Mouse (Mus musculus): Measurements from ENCODE around the gene Tmem201. TPM values are rescaled to one million over a fixed set of nuclear protein-coding genes. Genes with fewer than 3 reads are reported as not detected.
"Not testable (repeated sequence)": the region's sequence is repeated elsewhere in the genome, so short reads cannot be mapped to it uniquely, and the experiment has no call there.

The Tmem201 gene
- polyA plus RNA-seq, 1 experiment: 19.7 TPM

DNA sequence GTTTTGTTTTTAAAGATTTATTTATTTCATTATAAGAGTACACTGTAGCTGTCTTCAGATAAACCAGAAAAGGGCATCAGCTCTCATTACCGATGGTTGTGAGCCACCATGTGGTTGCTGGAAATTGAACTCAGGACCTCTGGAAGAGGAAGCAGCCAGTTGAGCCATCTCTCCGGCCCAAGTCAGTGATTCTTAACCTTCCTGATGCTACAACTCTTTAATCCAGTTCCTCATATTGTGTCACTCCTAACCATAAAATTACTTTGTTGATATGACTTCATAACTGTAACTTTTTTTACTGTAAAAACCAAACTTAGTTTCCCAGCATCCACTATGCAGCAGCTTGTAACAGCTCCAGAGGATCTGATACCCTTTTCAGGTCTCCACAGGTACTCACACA, 25.5 kb upstream of the Tmem201 start:
- H3K4me1 ChIP-seq (ENCODE audit: control insufficient read depth, insufficient read depth, insufficient read length, low read length): 0 out of 2 replicates have a peak, but pooled peaks cover under 1% of the 10 kb centered on the region
- no peak overlapping the region for H3K4me3 ChIP-seq (ENCODE audit: low read depth, low read length)
- no peaks in the 10 kb centered on the region for H3K27me3 ChIP-seq (ENCODE audit: control insufficient read depth, insufficient read depth, low read length)
- H3K36me3 ChIP-seq (ENCODE audit: control insufficient read depth, insufficient read depth, low read length): no peaks in the 10 kb centered on the region
- no peak overlapping the region for H3K27ac ChIP-seq (ENCODE audit: insufficient read depth, low read depth, low read length)
- TF ChIP-seq POLR2A (IDR thresholded peaks at IDR 0.05; ENCODE audit: low read depth, low read length) (no peak), CTCF (IDR thresholded peaks at IDR 0.05; ENCODE audit: extremely low read depth, insufficient read length, insufficient replicate concordance, low read depth, low read length) (no peak)
- WGBS: 80% methylated on average over 2 of the region's 2 CpGs

GRCm38 (mm10) chr4:149759517-149759916, 21.7 kb upstream of the Tmem201 start:
- H3K27me3 ChIP-seq (ENCODE audit: control insufficient read depth, insufficient read depth, low read length): no peaks in the 10 kb centered on the region
- H3K4me1 ChIP-seq (ENCODE audit: control insufficient read depth, insufficient read depth, insufficient read length, low read length): peaks cover 4% of the 10 kb centered on the region; the same call in 1 of the 2 replicates
- peak overlapping the region; percentile 71 for H3K27ac ChIP-seq (ENCODE audit: insufficient read depth, low read depth, low read length)
- 49% methylated on average over 5 of the region's 5 CpGs for WGBS
- no peak for TF ChIP-seq POLR2A (IDR thresholded peaks at IDR 0.05; ENCODE audit: low read depth, low read length)
- no peak for TF ChIP-seq CTCF (IDR thresholded peaks at IDR 0.05; ENCODE audit: extremely low read depth, insufficient read length, insufficient replicate concordance, low read depth, low read length)
- H3K36me3 ChIP-seq (ENCODE audit: control insufficient read depth, insufficient read depth, low read length): 0 out of 2 replicates have a peak, but pooled peaks cover 3% of the 10 kb centered on the region
- H3K4me3 ChIP-seq (ENCODE audit: low read depth, low read length): no peak overlapping the region

- peaks cover 4% of the 10 kb centered on the region; the same call in 1 of the 2 replicates for H3K4me1 ChIP-seq (ENCODE audit: control insufficient read depth, insufficient read depth, insufficient read length, low read length)
- H3K27me3 ChIP-seq (ENCODE audit: control insufficient read depth, insufficient read depth, low read length): no peaks in the 10 kb centered on the region
- peak overlapping the region; percentile 72 for H3K27ac ChIP-seq (ENCODE audit: insufficient read depth, low read depth, low read length)
- H3K4me3 ChIP-seq (ENCODE audit: low read depth, low read length): no peak overlapping the region
- TF ChIP-seq POLR2A (IDR thresholded peaks at IDR 0.05; ENCODE audit: low read depth, low read length) (no peak), CTCF (IDR thresholded peaks at IDR 0.05; ENCODE audit: extremely low read depth, insufficient read length, insufficient replicate concordance, low read depth, low read length) (no peak)
- H3K36me3 ChIP-seq (ENCODE audit: control insufficient read depth, insufficient read depth, low read length): 0 out of 2 replicates have a peak, but pooled peaks cover 3% of the 10 kb centered on the region
- 67% methylated on average over 6 of the region's 6 CpGs for WGBS
These were observed 20.6 kb upstream of the Tmem201 start for GRCm38 (mm10) chr4:149758423-149758822.

DNA sequence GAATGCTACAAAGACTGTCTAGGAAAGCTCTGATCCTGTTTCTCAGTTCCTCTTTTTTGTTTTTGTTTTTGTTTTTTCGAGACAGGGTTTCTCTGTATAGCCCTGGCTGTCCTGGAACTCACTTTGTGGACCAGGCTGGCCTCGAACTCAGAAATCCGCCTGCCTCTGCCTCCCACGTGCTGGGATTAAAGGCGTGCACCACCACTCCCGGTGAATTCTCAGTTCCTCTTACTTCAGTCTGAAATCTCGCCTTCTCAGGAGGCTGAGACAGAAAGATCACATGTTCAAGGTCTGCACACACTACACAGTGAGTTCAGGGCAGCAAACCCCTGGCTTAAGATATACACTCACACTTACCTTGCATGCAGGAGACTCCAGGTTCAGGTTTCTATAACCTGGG, 18.7 kb upstream of the Tmem201 start:
- H3K27ac ChIP-seq (ENCODE audit: insufficient read depth, low read depth, low read length); H3K36me3 ChIP-seq (ENCODE audit: control insufficient read depth, insufficient read depth, low read length); H3K27me3 ChIP-seq (ENCODE audit: control insufficient read depth, insufficient read depth, low read length); H3K4me3 ChIP-seq (ENCODE audit: low read depth, low read length); H3K4me1 ChIP-seq (ENCODE audit: control insufficient read depth, insufficient read depth, insufficient read length, low read length): not testable (repeated sequence)
- 84% methylated on average over 7 of the region's 7 CpGs for whole genome bisulfite sequencing

- TF ChIP-seq POLR2A (IDR thresholded peaks at IDR 0.05; ENCODE audit: low read depth, low read length): no peak
- no peak for TF ChIP-seq CTCF (IDR thresholded peaks at IDR 0.05; ENCODE audit: extremely low read depth, insufficient read length, insufficient replicate concordance, low read depth, low read length)
- no peak overlapping the region for H3K27ac ChIP-seq (ENCODE audit: insufficient read depth, low read depth, low read length)
- H3K4me1 ChIP-seq (ENCODE audit: control insufficient read depth, insufficient read depth, insufficient read length, low read length): peaks cover 2% of the 10 kb centered on the region; the same call in 1 of the 2 replicates
- no peaks in the 10 kb centered on the region for H3K27me3 ChIP-seq (ENCODE audit: control insufficient read depth, insufficient read depth, low read length)
- H3K36me3 ChIP-seq (ENCODE audit: control insufficient read depth, insufficient read depth, low read length): peaks cover 6% of the 10 kb centered on the region; the same call in 1 of the 2 replicates
- WGBS: 89% methylated on average over 3 of the region's 3 CpGs
- no peak overlapping the region for H3K4me3 ChIP-seq (ENCODE audit: low read depth, low read length)
These were observed 15.0 kb upstream of the Tmem201 start for GRCm38 (mm10) chr4:149752836-149753235.

DNA sequence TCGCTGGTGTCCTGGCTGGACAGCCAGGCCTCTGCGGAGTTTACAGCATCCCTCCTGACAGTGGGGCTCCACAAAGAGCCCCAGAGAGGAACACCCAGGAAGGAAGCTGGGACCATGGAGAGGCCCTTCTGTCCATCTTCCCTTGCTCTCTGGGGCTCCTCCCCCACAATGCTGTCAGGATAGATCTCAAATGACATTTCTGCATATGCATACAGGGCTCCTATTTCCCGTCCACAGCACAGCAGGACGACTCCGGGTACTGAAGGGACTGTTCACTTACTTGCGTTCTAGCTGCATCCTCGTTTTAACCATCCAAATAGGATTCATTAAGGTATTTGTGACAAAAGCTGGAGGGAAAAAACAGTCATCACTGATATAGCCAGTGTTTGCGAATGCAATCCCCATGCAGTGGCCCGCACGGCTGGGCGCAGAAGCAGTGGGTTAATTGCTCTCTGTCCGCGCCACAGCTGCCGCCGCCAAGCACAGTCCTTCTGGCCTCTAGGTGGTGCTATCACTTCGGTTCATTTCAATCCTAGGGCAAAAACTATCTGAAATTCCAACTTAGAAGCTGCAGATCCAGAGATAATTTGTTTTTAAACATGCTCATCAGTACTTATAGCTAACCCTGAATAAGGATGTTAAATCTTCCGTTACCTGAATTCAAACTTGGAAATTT, 14.4 kb upstream of the Tmem201 start:
- H3K27ac ChIP-seq (ENCODE audit: insufficient read depth, low read depth, low read length): no peak overlapping the region
- TF ChIP-seq CTCF (IDR thresholded peaks at IDR 0.05; ENCODE audit: extremely low read depth, insufficient read length, insufficient replicate concordance, low read depth, low read length): peak; percentile 80
- no peak for TF ChIP-seq POLR2A (IDR thresholded peaks at IDR 0.05; ENCODE audit: low read depth, low read length)
- 45% methylated on average over 17 of the region's 17 CpGs for WGBS

DNA sequence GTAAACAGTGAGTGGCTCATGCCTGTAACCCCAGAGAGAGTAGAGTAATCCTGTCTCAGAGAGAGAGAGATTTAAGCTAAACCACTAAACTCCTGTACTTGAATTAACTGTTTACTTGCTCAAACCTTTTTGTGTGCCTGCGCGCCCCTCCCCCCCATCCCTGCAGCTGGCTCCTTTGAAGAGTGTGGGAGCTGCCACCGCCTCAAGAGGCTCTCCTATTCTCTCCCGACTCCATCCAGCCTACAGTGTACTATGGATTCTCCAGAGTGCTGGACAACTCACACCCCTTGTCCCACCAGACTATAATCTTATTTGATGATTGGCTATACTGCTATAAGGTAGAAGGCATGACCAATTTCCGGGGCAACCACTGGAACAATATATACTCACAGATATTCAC, 12.8 kb upstream of the Tmem201 start:
- Histone ChIP-seq H3K36me3 (ENCODE audit: control insufficient read depth, insufficient read depth, low read length) (peaks cover 4% of the 10 kb centered on the region; the same call in 1 of the 2 replicates), H3K4me3 (ENCODE audit: low read depth, low read length) (no peak overlapping the region), H3K4me1 (ENCODE audit: control insufficient read depth, insufficient read depth, insufficient read length, low read length) (peaks cover under 1% of the 10 kb centered on the region; the same call in 1 of the 2 replicates), H3K27me3 (ENCODE audit: control insufficient read depth, insufficient read depth, low read length) (no peaks in the 10 kb centered on the region), H3K27ac (ENCODE audit: insufficient read depth, low read depth, low read length) (no peak overlapping the region)
- WGBS: 88% methylated on average over 5 of the region's 5 CpGs
- no peak for TF ChIP-seq CTCF (IDR thresholded peaks at IDR 0.05; ENCODE audit: extremely low read depth, insufficient read length, insufficient replicate concordance, low read depth, low read length)
- TF ChIP-seq POLR2A (IDR thresholded peaks at IDR 0.05; ENCODE audit: low read depth, low read length): no peak

More for the DNA sequence above, 14.4 kb upstream of the Tmem201 start:
- Histone ChIP-seq H3K27me3 (ENCODE audit: control insufficient read depth, insufficient read depth, low read length) (no peaks in the 10 kb centered on the region), H3K4me1 (ENCODE audit: control insufficient read depth, insufficient read depth, insufficient read length, low read length) (peaks cover 2% of the 10 kb centered on the region; the same call in 1 of the 2 replicates), H3K36me3 (ENCODE audit: control insufficient read depth, insufficient read depth, low read length) (peaks cover 6% of the 10 kb centered on the region; the same call in 1 of the 2 replicates), H3K4me3 (ENCODE audit: low read depth, low read length) (no peak overlapping the region)

DNA sequence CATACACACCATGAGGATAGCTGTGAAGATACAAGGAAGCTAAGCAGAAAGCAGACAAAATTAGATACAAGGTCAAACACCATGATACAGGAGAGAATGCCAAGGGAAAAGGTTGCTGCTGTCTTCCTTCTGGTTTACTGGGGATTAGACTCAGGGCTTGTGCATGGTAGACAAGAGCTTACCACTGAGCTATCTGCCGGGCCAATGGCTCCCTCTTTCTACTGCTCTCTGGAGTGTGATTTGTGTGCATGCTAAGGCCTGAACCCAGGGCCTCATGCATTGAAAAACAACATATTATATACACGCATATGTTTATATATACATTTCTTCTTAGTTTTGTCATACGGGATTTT, 11.8 kb upstream of the Tmem201 start:
- H3K4me1 ChIP-seq (ENCODE audit: control insufficient read depth, insufficient read depth, insufficient read length, low read length); H3K4me3 ChIP-seq (ENCODE audit: low read depth, low read length); H3K27me3 ChIP-seq (ENCODE audit: control insufficient read depth, insufficient read depth, low read length); H3K36me3 ChIP-seq (ENCODE audit: control insufficient read depth, insufficient read depth, low read length); H3K27ac ChIP-seq (ENCODE audit: insufficient read depth, low read depth, low read length): not testable (repeated sequence)
- 90% methylated on average over 3 of the region's 3 CpGs for WGBS

All from small intestine, adult 2 months (tissue).